Mouse (Mus musculus) lung, embryonic 15.5 days (tissue): ENCODE results near the gene Pacsin1. TPM values are rescaled to one million over a fixed set of nuclear protein-coding genes. Genes with fewer than 3 reads are reported as not detected.
"Not testable (repeated sequence)": the region's sequence is repeated elsewhere in the genome, so short reads cannot be mapped to it uniquely, and the experiment has no call there.

Experiments
- ATAC-seq: fragments of 200-750 bp; cut with Nextera tagmentation; 2 replicates; pipeline ENCODE4 v1.8.0; 2017; ENCODE audit warnings: moderate number of reproducible peaks, borderline replicate concordance; ENCODE audit not compliant: low FRiP score, low TSS enrichment; ENCODE audit errors: extremely low read depth
- H3K27ac ChIP-seq: fragments of 300-500 bp; sonication (generic); 2 replicates; pipeline ENCODE4 v1.5.1; 2015; ENCODE audit warnings: moderate library complexity, mild to moderate bottlenecking, inconsistent platforms
- H3K27me3 ChIP-seq: fragments of 300-500 bp; sonication (generic); 2 replicates; pipeline ENCODE4 v1.6.1; 2015; ENCODE audit warnings: inconsistent platforms
- H3K36me3 ChIP-seq: fragments of 300-500 bp; sonication (generic); 2 replicates; pipeline ENCODE4 v1.6.1; 2015; ENCODE audit warnings: inconsistent platforms
- H3K4me1 ChIP-seq: fragments of 300-500 bp; sonication (generic); 2 replicates; pipeline ENCODE4 v1.6.1; 2015; ENCODE audit warnings: inconsistent platforms
- H3K4me2 ChIP-seq: fragments of 300-500 bp; sonication (generic); 2 replicates; pipeline ENCODE4 v1.6.1; 2015; ENCODE audit warnings: inconsistent platforms, mild to moderate bottlenecking, moderate library complexity
- H3K4me3 ChIP-seq: fragments of 300-500 bp; sonication (generic); 2 replicates; pipeline ENCODE4 v1.5.1; 2015; ENCODE audit warnings: mild to moderate bottlenecking, inconsistent platforms
- H3K9ac ChIP-seq: fragments of 300-500 bp; sonication (generic); 2 replicates; pipeline ENCODE4 v1.6.1; 2015; ENCODE audit warnings: inconsistent platforms
- H3K9me3 ChIP-seq: fragments of 300-500 bp; sonication (generic); 2 replicates; pipeline ENCODE4 v1.6.1; 2016; ENCODE audit warnings: inconsistent platforms
- WGBS: fragments of 180-500 bp; shearing (Covaris S2); methylation state at CpG from one replicate; pipeline ENCODE4 v1.1.7; 2015; 5-methylcytosine and 5-hydroxymethylcytosine counted together
- polyA plus RNA-seq: library from polyadenylated mRNA; unstranded; fragments of >200 nt; fragmentation: Nextera tagmentation; extraction: Ambion mirVana; gene quantifications from 2 replicates; pipeline ENCODE4 v1.2.1, GENCODE M21; 2015

The Pacsin1 gene
- polyA plus RNA-seq, 1 experiment from 2014 or later = 0.61 TPM

DNA sequence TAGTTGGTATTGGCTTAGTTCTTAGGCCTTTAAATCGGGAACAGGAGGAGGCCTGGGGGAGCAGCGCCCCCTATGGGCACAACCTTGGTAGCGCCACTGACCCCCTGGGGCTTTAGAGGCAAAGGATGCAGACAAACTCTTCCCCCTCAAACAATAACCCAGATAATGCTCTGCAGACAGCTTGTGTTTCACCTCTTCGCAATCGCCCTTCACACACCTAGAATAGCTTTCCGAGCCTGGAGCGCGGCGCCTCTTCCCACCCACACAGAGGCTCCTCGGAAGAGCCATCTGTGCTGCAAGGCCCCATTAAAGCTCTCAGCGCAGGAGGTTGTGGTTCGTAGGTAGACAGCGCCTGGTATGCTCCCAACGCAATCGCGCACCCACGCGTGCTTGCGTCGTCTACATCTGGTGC is 16.4 kb upstream of the Pacsin1 start:
- Histone ChIP-seq H3K36me3 (no peaks in the 10 kb centered on the region), H3K27ac (no peak overlapping the region), H3K9me3 (no peaks in the 10 kb centered on the region), H3K4me2 (no peak overlapping the region), H3K4me3 (no peak overlapping the region), H3K4me1 (peaks cover 32% of the 10 kb centered on the region), H3K27me3 (no peaks in the 10 kb centered on the region), H3K9ac (no peak overlapping the region)
- 78% methylated on average over 20 of the region's 20 CpGs for WGBS
- ATAC-seq = no peak

DNA sequence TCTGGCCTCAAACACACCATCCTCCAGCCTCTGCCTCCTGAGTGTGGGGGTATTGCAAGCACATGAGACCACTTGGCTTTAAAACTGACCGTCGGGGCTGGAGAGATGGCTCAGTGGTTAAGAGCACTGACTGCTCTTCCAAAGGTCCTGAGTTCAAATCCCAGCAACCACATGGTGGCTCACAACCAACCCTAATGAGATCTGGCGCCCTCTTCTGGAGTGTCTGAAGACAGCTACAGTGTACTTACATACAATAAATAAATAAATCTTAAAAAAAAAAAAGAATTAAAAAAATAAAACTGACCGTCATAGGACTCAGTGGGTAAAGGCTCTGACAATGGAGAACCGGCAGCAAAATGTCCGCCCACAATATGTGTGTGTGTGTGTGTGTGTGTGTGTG is 15.5 kb upstream of the Pacsin1 start:
- not testable (repeated sequence) for H3K9ac ChIP-seq, H3K27ac ChIP-seq, ATAC-seq, H3K4me3 ChIP-seq, H3K27me3 ChIP-seq, H3K36me3 ChIP-seq, H3K4me2 ChIP-seq, H3K9me3 ChIP-seq
- WGBS = 79% methylated on average over 6 of the region's 6 CpGs
- peaks cover 31% of the 10 kb centered on the region for H3K4me1 ChIP-seq

DNA sequence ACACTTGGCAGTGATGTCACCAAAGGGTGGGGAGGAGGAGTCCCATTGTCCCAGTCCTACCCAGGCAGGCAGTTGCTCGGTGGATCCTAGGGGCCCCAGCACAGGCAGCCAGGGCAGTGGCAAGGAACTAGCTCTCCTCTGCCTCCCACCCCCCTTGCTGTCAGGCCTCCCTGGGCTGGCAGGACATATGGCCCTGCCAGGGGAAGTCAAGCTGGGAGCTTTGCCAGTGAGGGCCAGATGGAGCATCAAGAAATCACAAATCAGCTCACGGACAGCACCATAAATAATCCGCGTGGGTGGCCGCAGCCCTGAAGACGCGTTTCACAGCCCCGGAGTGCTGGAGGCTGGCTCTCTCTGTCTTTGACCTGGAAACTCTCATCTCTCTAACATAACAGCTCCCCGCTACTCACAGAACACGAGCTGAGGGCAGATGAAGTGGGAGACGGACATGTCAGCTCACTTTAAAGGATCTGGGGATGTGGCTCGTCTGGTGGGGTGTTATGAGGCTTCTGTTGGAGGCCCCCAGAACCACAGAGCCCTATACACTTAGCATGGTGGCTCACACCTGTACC is 12.7 kb upstream of the Pacsin1 start:
- Histone ChIP-seq H3K9ac (no peak overlapping the region; the same call in 1 of the 2 replicates), H3K36me3 (no peaks in the 10 kb centered on the region), H3K27ac (peak overlapping the region; percentile 61), H3K4me1 (peaks cover 17% of the 10 kb centered on the region), H3K4me2 (peak overlapping the region; percentile 23; the same call in 1 of the 2 replicates), H3K27me3 (no peaks in the 10 kb centered on the region), H3K4me3 (no peak overlapping the region), H3K9me3 (no peaks in the 10 kb centered on the region)
- peak; percentile 76; the same call in 1 of the 2 replicates for ATAC-seq
- 14% methylated on average over 12 of the region's 12 CpGs for WGBS

DNA sequence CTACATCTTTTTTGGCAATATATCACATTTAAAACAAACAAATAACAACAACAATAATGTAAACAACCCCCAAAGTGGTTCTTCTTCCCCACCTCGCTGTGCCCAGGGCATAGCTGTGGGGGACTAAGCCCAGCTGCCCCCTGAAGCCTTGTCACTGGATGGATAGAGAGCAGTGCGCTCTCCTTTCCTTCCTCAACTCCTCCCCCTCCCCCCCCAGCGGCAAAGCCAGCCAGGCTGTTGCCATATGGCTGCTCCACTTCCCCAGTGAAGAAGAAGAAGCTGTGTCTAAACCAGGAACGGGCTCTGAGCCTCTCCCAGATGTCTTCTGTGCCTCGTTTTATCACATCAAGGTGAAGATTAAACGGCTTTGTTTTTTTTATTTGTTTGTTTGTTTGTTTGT is 12.2 kb upstream of the Pacsin1 start:
- ATAC-seq = peak; percentile 74; the same call in 1 of the 2 replicates
- H3K4me2 ChIP-seq = peak overlapping the region; percentile 23; the same call in 1 of the 2 replicates

DNA sequence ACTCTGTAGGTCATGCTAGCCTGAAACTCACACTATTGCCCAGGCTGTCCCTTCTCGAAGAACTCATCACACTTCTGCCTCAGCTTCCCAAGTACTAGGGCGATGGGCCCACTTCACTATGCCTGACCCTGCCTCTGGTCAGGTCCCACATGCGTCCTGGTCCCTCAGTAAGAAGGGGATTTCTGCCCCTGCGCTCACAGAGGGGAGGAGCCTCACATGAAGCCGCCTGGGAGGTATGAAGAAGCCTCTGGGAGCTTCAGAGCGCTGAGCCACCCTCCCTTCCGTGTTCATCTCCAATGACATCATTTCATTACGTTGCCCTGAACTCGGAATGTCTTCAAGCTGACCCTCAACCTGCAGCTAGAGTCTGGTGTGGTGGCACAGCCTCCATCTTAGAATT is 11.6 kb upstream of the Pacsin1 start:
- H3K4me3 ChIP-seq = no peak overlapping the region
- no peak overlapping the region for H3K9ac ChIP-seq
- no peaks in the 10 kb centered on the region for H3K36me3 ChIP-seq
- WGBS = 74% methylated on average over 9 of the region's 9 CpGs
- H3K4me1 ChIP-seq = peaks cover 17% of the 10 kb centered on the region
- peaks cover 4% of the 10 kb centered on the region; the same call in 1 of the 2 replicates for H3K27me3 ChIP-seq
- no peak overlapping the region for H3K4me2 ChIP-seq
- H3K27ac ChIP-seq = no peak overlapping the region
- no peak for ATAC-seq
- H3K9me3 ChIP-seq = no peaks in the 10 kb centered on the region

More for the DNA sequence above, 12.2 kb upstream of the Pacsin1 start:
- Histone ChIP-seq H3K27me3 (peaks cover under 1% of the 10 kb centered on the region; the same call in 1 of the 2 replicates), H3K9ac (no peak overlapping the region; the same call in 1 of the 2 replicates), H3K4me3 (no peak overlapping the region), H3K27ac (peak overlapping the region; percentile 61), H3K9me3 (no peaks in the 10 kb centered on the region), H3K36me3 (no peaks in the 10 kb centered on the region), H3K4me1 (peaks cover 17% of the 10 kb centered on the region)
- WGBS = 22% methylated on average over 6 of the region's 6 CpGs

DNA sequence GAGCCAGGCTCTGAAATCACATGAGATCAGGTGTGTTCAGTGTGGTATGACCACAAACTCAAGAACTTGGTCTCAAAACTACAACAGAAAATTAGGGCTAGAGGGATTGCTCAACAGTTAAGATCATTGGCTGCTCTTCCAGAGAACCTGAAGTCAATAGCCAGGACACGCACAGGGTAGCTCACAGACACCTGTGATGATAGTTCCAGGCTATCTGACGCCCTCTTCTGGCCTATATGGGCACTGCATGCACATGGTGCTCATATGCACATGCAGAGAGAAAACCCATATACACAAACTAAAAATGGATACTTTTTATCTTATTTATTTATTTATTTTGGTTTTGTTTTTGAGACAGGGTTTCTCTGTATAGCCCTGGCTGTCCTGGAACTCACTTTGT is 10.7 kb upstream of the Pacsin1 start:
- H3K4me2 ChIP-seq = no peak overlapping the region
- WGBS = 40% methylated on average over 2 of the region's 2 CpGs
- ATAC-seq = no peak
- H3K4me1 ChIP-seq = peaks cover 17% of the 10 kb centered on the region
- no peaks in the 10 kb centered on the region for H3K9me3 ChIP-seq
- H3K9ac ChIP-seq = no peak overlapping the region
- H3K27ac ChIP-seq = no peak overlapping the region
- H3K36me3 ChIP-seq = no peaks in the 10 kb centered on the region
- peaks cover 4% of the 10 kb centered on the region; the same call in 1 of the 2 replicates for H3K27me3 ChIP-seq
- H3K4me3 ChIP-seq = no peak overlapping the region

DNA sequence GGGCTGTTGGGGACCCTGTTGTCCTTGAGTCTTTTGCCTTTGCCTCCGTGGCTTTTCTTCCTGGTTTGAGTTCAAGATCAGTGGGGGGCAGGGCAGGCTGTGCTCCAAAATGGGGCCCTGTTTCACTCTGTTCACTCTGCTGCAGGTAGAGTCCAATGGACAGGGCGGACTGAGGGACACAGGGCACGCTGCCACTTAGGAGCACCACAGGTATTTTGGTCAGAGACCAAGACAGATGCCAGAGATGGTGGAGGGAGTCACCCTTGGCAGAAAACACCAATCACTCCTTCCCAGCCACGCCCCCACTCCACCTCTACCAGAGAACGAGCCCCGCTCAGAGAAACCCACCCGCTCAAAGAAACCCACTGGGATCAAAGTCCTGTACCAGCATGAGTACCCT is 9.5 kb upstream of the Pacsin1 start:
- WGBS = 28% methylated on average over 7 of the region's 7 CpGs

DNA sequence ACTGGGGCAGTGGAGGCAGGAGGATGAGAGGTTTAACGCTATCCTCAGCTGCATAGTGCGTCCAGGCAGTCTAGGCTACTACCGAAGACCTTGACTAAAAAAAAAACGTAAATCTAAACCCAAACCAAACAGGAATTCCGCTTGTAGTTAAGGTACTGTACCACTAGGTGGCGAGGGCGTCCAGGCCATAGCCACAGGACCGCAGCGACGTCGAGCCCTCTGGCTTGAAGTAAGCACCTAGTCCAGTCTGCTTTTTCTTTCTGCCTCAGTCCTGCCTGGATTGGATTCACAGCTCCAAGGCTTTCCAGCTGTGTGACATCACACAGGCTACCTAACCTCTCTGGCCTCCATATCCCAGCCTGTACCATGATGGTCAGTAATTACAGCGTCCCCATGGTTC is 5.1 kb upstream of the Pacsin1 start:
- ATAC-seq = no peak
- Histone ChIP-seq H3K9me3 (no peaks in the 10 kb centered on the region), H3K27ac (no peak overlapping the region), H3K9ac (no peak overlapping the region), H3K4me2 (no peak overlapping the region), H3K4me1 (0 out of 2 replicates have a peak, but pooled peaks cover 2% of the 10 kb centered on the region), H3K27me3 (peaks cover 21% of the 10 kb centered on the region), H3K4me3 (no peak overlapping the region), H3K36me3 (no peaks in the 10 kb centered on the region)
- WGBS = 8% methylated on average over 12 of the region's 12 CpGs

More for the DNA sequence above, 9.5 kb upstream of the Pacsin1 start:
- Histone ChIP-seq H3K9ac (no peak overlapping the region), H3K36me3 (no peaks in the 10 kb centered on the region), H3K4me1 (peaks cover 17% of the 10 kb centered on the region), H3K9me3 (no peaks in the 10 kb centered on the region), H3K4me2 (no peak overlapping the region), H3K4me3 (no peak overlapping the region), H3K27ac (no peak overlapping the region), H3K27me3 (peaks cover 4% of the 10 kb centered on the region; the same call in 1 of the 2 replicates)
- no peak for ATAC-seq

DNA sequence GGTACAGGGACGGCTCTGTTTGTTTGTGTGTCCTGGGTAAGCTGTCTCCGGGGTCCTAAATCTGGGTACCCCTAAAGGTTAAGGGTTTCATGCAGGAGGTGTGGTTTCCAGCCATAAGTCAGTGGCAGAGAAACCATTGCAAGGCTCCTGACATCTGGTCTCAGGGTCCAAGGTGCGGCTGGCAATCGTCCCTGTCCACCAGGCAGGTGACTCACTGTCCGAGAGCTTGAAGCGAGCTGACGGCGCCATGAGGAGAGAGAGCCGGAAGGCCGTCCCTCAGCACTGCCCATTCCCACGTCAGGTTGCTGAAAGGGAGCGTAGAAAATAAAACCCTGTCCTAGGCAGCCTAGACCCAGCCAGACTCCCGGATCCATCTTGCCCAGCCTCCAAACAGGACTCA is 4.7 kb upstream of the Pacsin1 start:
- no peaks in the 10 kb centered on the region for H3K9me3 ChIP-seq
- peaks cover 25% of the 10 kb centered on the region for H3K27me3 ChIP-seq
- no peak for ATAC-seq
- no peak overlapping the region for H3K4me3 ChIP-seq
- H3K4me1 ChIP-seq = peaks cover 6% of the 10 kb centered on the region; the same call in 1 of the 2 replicates
- no peak overlapping the region for H3K27ac ChIP-seq
- no peaks in the 10 kb centered on the region for H3K36me3 ChIP-seq
- WGBS = 74% methylated on average over 13 of the region's 13 CpGs
- no peak overlapping the region for H3K9ac ChIP-seq
- no peak overlapping the region for H3K4me2 ChIP-seq

DNA sequence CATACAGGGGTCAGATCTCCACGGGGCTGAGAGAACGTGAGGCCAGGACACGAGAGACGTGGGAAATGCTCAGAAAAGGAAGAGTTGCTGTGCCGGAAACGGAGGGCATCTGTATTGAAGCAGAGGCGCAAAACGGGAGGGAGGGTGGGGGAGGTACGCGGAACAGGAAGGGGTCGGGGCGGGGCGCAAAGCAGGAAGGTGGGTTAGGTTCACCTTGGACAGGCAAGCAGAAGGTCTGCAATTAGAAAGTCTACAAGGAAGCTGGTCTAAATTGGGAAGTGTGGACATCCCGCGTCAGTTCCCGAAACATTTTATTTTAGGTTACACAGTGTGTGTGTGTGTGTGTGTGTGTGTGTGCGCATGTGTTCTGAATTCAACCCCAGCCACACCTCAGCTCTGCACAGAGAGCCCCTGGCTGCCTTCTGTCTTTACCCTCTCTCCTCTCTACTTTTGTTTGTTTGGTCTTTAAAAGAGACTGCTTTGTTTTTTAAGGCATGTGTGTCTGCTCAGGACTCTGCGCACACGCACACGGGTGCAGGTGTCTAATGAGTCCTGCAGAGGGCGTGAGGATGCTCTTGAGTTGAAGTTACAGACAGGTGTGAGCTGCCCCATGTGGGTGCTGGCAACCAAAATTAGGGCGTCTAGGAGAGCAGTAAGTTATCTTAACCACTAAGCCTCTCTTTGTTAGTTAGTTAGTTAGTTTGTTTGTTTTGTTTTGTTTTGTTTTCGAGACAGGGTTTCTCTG is 3.1 kb upstream of the Pacsin1 start:
- no peak overlapping the region for H3K4me3 ChIP-seq
- no peak overlapping the region for H3K4me2 ChIP-seq
- H3K9me3 ChIP-seq = no peaks in the 10 kb centered on the region
- H3K27me3 ChIP-seq = peaks cover 42% of the 10 kb centered on the region
- H3K9ac ChIP-seq = no peak overlapping the region
- ATAC-seq = no peak
- WGBS = 77% methylated on average over 23 of the region's 23 CpGs
- H3K27ac ChIP-seq = no peak overlapping the region
- H3K4me1 ChIP-seq = peaks cover 12% of the 10 kb centered on the region
- no peaks in the 10 kb centered on the region for H3K36me3 ChIP-seq

DNA sequence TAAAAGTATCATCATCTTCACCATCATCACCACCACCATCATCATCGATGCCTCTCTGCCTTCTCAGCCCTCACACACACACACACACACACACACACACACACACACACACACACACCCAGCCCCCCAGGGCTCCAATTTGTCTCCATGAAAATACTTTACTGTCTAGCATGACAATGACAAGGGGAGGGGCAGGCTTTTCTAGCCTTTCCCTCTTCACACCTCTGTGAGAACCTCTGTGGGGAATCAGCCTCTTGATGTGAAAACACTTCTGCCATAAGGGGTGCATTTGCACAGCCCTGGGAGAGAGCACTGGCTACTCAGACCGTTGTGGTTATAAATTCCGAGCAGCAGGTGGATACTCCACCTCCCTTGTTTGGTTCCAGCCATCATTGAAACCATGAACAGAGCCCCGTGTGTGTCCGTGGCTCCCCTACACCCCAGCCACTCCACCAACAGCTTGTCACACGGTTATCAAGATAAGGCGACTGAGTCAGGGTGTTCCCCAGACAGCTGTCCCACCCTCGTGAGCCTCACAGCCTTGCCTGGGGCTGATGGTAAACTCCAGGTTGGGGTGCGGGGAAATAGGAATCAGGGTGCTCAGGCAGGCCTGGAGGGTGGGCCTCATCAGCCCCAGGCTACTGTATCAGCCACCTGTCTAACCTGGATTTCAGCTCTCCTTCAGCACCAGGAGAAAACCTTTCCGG is 1.9 kb upstream of the Pacsin1 start:
- 45% methylated on average over 10 of the region's 10 CpGs for WGBS
- ATAC-seq = no peak
- Histone ChIP-seq H3K4me2 (no peak overlapping the region), H3K4me1 (peaks cover 12% of the 10 kb centered on the region), H3K9ac (no peak overlapping the region), H3K36me3 (no peaks in the 10 kb centered on the region), H3K27ac (no peak overlapping the region), H3K4me3 (no peak overlapping the region), H3K9me3 (no peaks in the 10 kb centered on the region), H3K27me3 (peaks cover 44% of the 10 kb centered on the region)

DNA sequence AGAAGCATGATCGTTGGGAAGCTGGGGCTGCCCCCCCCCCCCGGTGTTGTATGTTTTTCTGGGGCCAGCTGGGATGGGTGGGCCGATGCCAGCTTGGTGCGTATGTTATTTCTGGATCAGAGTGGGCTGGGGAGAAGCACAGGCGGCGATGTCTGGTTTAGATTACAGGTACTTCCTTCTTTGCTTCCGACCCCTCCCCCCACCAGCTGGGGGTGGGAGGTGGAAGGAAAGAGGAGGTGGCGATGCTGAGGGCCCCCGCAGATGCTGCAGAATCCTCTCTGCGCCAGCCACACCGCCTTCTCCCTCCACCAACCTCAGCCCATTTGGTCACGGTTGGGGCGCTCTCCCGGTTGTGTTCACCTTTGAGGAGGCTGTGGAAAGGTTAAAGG is 696 bp downstream of the Pacsin1 start:
- H3K36me3 ChIP-seq = no peaks in the 10 kb centered on the region
- H3K4me1 ChIP-seq = peaks cover 12% of the 10 kb centered on the region
- peaks cover 44% of the 10 kb centered on the region for H3K27me3 ChIP-seq
- no peaks in the 10 kb centered on the region for H3K9me3 ChIP-seq
- no peak for ATAC-seq
- H3K27ac ChIP-seq = no peak overlapping the region
- peak overlapping the region; percentile 76 for H3K4me2 ChIP-seq
- peak overlapping the region; percentile 44 for H3K4me3 ChIP-seq
- 4% methylated on average over 14 of the region's 14 CpGs for WGBS
- H3K9ac ChIP-seq = no peak overlapping the region
